8 mouse cellular contexts compared by ENCODE assay signal in genomic region chr12:45074042-45074601, GRCm38 (mm10). TPM values are rescaled to one million over a fixed set of nuclear protein-coding genes. Genes with fewer than 3 reads are reported as not detected.
DNase-seq lines count a peak whose midpoint lies in the region; ATAC-seq and TF ChIP-seq lines count a peak whose summit lies in the region.

No protein-coding gene starts in this region.

- H3K27ac ChIP-seq in ES-Bruce4 (ENCODE audit: insufficient read depth, low read length), result no peak overlapping the region
- H3K27ac ChIP-seq in cerebellum, adult 2 months (ENCODE audit: insufficient read depth, low read length), result no peak overlapping the region
- peak overlapping the region; percentile 81 for H3K27ac ChIP-seq in neural tube, embryonic 15.5 days (replicated peaks)

- no peak for TF ChIP-seq CTCF in ES-Bruce4 (IDR thresholded peaks at IDR 0.05; ENCODE audit: low read depth, low read length)
- no peak for TF ChIP-seq CTCF in cerebellum, adult 2 months (IDR thresholded peaks at IDR 0.05; ENCODE audit: borderline replicate concordance, insufficient read depth, low read depth, low read length)
- TF ChIP-seq CTCF in lung, adult 2 months (IDR thresholded peaks at IDR 0.05; ENCODE audit: insufficient read depth, low read length), result no peak

- H3K36me3 ChIP-seq in ES-Bruce4 (ENCODE audit: control insufficient read depth, insufficient read depth, low read length, poor library complexity, severe bottlenecking), result no peaks in the 10 kb centered on the region
- no peaks in the 10 kb centered on the region for H3K36me3 ChIP-seq in neural tube, embryonic 15.5 days

- H3K4me1 ChIP-seq in ES-Bruce4 (ENCODE audit: control insufficient read depth, insufficient read depth, low read length), result no peaks in the 10 kb centered on the region
- H3K4me1 ChIP-seq in cerebellum, adult 2 months (ENCODE audit: control insufficient read depth, insufficient read depth, low read length), result no peaks in the 10 kb centered on the region
- H3K4me1 ChIP-seq in lung, adult 2 months (ENCODE audit: control insufficient read depth, insufficient read depth, low read length), result peaks cover 4% of the 10 kb centered on the region
- H3K4me1 ChIP-seq in neural tube, embryonic 15.5 days, result peaks cover 34% of the 10 kb centered on the region

- under 1% methylated on average over 62 of the region's 62 CpGs for WGBS in cerebellum, adult 2 months
- 1% methylated on average over 62 of the region's 62 CpGs for WGBS in lung, adult 2 months
- under 1% methylated on average over 61 of the region's 62 CpGs for WGBS in neural tube, embryonic 15.5 days

- H3K4me2 ChIP-seq in neural tube, embryonic 15.5 days, result peak overlapping the region; percentile 99

- TF ChIP-seq POLR2A in ES-Bruce4 (IDR thresholded peaks at IDR 0.05; ENCODE audit: insufficient read depth, low read length), result no peak
- no peak for TF ChIP-seq POLR2A in cerebellum, adult 2 months (IDR thresholded peaks at IDR 0.05; ENCODE audit: borderline replicate concordance, insufficient read depth, low read length)
- no peak for TF ChIP-seq POLR2A in lung, adult 2 months (IDR thresholded peaks at IDR 0.05; ENCODE audit: borderline replicate concordance, extremely low read depth, low read depth, low read length)

- no peaks in the 10 kb centered on the region for H3K9me3 ChIP-seq in ES-Bruce4 (replicated peaks; ENCODE audit: control insufficient read depth, insufficient read depth, low read length, poor library complexity, severe bottlenecking)
- H3K9me3 ChIP-seq in neural tube, embryonic 15.5 days (replicated peaks), result no peaks in the 10 kb centered on the region

- peak overlapping the region; percentile 82 for H3K4me3 ChIP-seq in ES-Bruce4 (ENCODE audit: low read depth, low read length)
- H3K4me3 ChIP-seq in cerebellum, adult 2 months (replicated peaks; ENCODE audit: insufficient read depth, low read depth, low read length), result peak overlapping the region; percentile 41
- H3K4me3 ChIP-seq in lung, adult 2 months (replicated peaks; ENCODE audit: extremely low read depth, low read depth, low read length), result peak overlapping the region; percentile 94
- peak overlapping the region; percentile 75 for H3K4me3 ChIP-seq in neural tube, embryonic 15.5 days (replicated peaks)

- DNase-seq in cerebellum, adult 2 months, result peak; percentile 43 to 47
- peak; percentile 76 for DNase-seq in forelimb bud, embryonic 11.5 days (ENCODE audit: low read depth, low spot score)
- DNase-seq in heart, postnatal 4 days, result peak; percentile 83
- peak; percentile 82 for DNase-seq in layer of hippocampus, adult 9-11 months
- DNase-seq in lung, adult 2 months, result peak; percentile 79
- peak; percentile 4 to 10 for DNase-seq in thymus, postnatal 36 days

- H3K27me3 ChIP-seq in ES-Bruce4 (ENCODE audit: control insufficient read depth, insufficient read depth, low read length, poor library complexity, severe bottlenecking), result no peaks in the 10 kb centered on the region; the same call in 1 of the 2 replicates
- H3K27me3 ChIP-seq in cerebellum, adult 2 months (ENCODE audit: control insufficient read depth, insufficient read depth, low read length), result peaks cover 1% of the 10 kb centered on the region; the same call in 1 of the 2 replicates
- peaks cover 12% of the 10 kb centered on the region; the same call in 1 of the 2 replicates for H3K27me3 ChIP-seq in neural tube, embryonic 15.5 days (replicated peaks)

- peak overlapping the region; percentile 72 for H3K9ac ChIP-seq in ES-Bruce4 (ENCODE audit: low read depth, poor library complexity, severe bottlenecking)
- H3K9ac ChIP-seq in neural tube, embryonic 15.5 days (replicated peaks), result peak overlapping the region; percentile 77

- TF ChIP-seq EP300 in ES-Bruce4 (IDR thresholded peaks at IDR 0.05; ENCODE audit: insufficient read depth, low read depth, low read length), result no peak

- ATAC-seq in neural tube, embryonic 15.5 days (ENCODE audit: low FRiP score), result peak; percentile 88

RNA-seq across cellular contexts. Expression of gene Stxbp6, which starts 0.4 kb away (rescaled TPM):
- 8.4 and 9.5 TPM in 2 replicates for polyA plus RNA-seq in ES-Bruce4 (2011; ENCODE audit: insufficient read depth, insufficient read length, low read depth, missing spikeins)
- polyA plus RNA-seq in cerebellum, adult 2 months (2012; rRNA removed), result 17.4 and 26.5 TPM in 2 replicates
- total RNA-seq in heart, postnatal 4 days (2021), result 10 to 100 TPM; 12.2 to 15.5 TPM
- 12.5 and 24.5 TPM in 2 replicates for polyA plus RNA-seq in lung, adult 2 months (2012; rRNA removed)
- 19.1 and 20.3 TPM in 2 replicates for polyA plus RNA-seq in neural tube, embryonic 15.5 days (2015; fragmentation: Nextera tagmentation; extraction: Ambion mirVana)

Comparison
In these comparisons a context has a peak if more than half of its experiments do, and no peak if none do; other contexts are left out.
1. H3K4me3 ChIP-seq: peak in every context shown above with its lines; median percentile 94 in lung, adult 2 months; 82 in ES-Bruce4; 75 in neural tube, embryonic 15.5 days; 41 in cerebellum, adult 2 months.
2. DNase-seq: peak in every context shown above with its lines; median percentile 83 in heart, postnatal 4 days; 82 in layer of hippocampus, adult 9-11 months; 79 in lung, adult 2 months; 76 in forelimb bud, embryonic 11.5 days; 45 in cerebellum, adult 2 months; 7 in thymus, postnatal 36 days.